Comparison of ENCODE assay signal across 1 mouse cellular context in the genomic region with DNA sequence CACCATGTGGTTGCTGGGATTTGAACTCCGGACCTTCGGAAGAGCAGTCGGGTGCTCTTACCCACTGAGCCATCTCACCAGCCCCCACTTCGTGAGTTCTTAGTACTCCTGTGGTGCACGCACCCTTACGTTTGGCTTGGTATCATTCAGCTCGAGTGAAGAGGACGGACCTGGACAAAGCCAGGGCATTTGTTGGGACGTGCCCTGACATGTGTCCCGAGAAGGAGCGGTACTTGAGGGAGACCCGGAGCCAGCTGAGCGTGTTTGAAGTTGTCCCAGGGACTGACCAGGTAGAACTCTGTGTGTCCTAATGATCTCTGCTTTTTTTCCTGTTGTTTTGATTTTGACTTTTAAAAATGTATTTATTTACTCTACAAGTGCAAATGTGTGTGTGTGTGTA.
TF ChIP-seq lines count a peak whose summit lies in the region.

No protein-coding gene starts in this region.

TF ChIP-seq in ES-E14, 5 proteins besides CTCF, POLR2A, EP300 and RAD21:
- TF ChIP-seq CHD2 (IDR thresholded peaks at IDR 0.05; ENCODE audit: low read depth, low read length) (no peak), MAFK (IDR thresholded peaks at IDR 0.05; ENCODE audit: insufficient read depth, low read depth, low read length) (no peak), ZC3H11A (IDR thresholded peaks at IDR 0.05; ENCODE audit: borderline replicate concordance, low read depth, low read length) (no peak), HCFC1 (IDR thresholded peaks at IDR 0.05; ENCODE audit: borderline replicate concordance, insufficient read depth, low read length) (no peak), ZNF384 (IDR thresholded peaks at IDR 0.05; ENCODE audit: low read depth, low read length) (peak; percentile 5)
TF ChIP-seq in ES-E14: peak in this region for 1.
